In genomic region chr9:89908601-89909000, GRCm38 (mm10) we compare ENCODE assay signal across 7 mouse cellular contexts. TPM values are rescaled to one million over a fixed set of nuclear protein-coding genes. Genes with fewer than 3 reads are reported as not detected.
DNase-seq lines count a peak whose midpoint lies in the region; ATAC-seq and TF ChIP-seq lines count a peak whose summit lies in the region.

No protein-coding gene starts in this region.

- no peak for TF ChIP-seq CTCF in ES-Bruce4 (IDR thresholded peaks at IDR 0.05; ENCODE audit: low read depth, low read length)

- no peak overlapping the region for H3K9ac ChIP-seq in ES-Bruce4 (ENCODE audit: low read depth, poor library complexity, severe bottlenecking)
- peak overlapping the region; percentile 47; the same call in 1 of the 2 replicates for H3K9ac ChIP-seq in embryonic facial prominence, embryonic 14.5 days (ENCODE audit: low read depth, low read length)
- no peak overlapping the region for H3K9ac ChIP-seq in neural tube, embryonic 12.5 days

- under 1% methylated on average over 30 of the region's 33 CpGs for WGBS in embryonic facial prominence, embryonic 14.5 days
- WGBS in hindbrain, embryonic 10.5 days: under 1% methylated on average over 33 of the region's 33 CpGs
- WGBS in neural tube, embryonic 12.5 days: under 1% methylated on average over 33 of the region's 33 CpGs

- DNase-seq in adrenal gland, postnatal 10 days: peak; percentile 59
- DNase-seq in embryonic facial prominence, embryonic 14.5 days (ENCODE audit: low spot score): no peak
- DNase-seq in hindbrain, embryonic 10.5 days (ENCODE audit: low spot score): peak; percentile 51
- DNase-seq in left cerebral cortex, postnatal 36 days (ENCODE audit: low spot score in 2 of 2): peak; percentile 61
- no peak for DNase-seq in yolk sac, embryonic 10.5 days (ENCODE audit: low spot score)

- no peaks in the 10 kb centered on the region for H3K36me3 ChIP-seq in ES-Bruce4 (ENCODE audit: control insufficient read depth, insufficient read depth, low read length, poor library complexity, severe bottlenecking)
- H3K36me3 ChIP-seq in embryonic facial prominence, embryonic 14.5 days (ENCODE audit: control insufficient read depth, insufficient read depth, low read length): no peaks in the 10 kb centered on the region
- H3K36me3 ChIP-seq in hindbrain, embryonic 10.5 days: no peaks in the 10 kb centered on the region
- no peaks in the 10 kb centered on the region for H3K36me3 ChIP-seq in neural tube, embryonic 12.5 days

- no peaks in the 10 kb centered on the region for H3K9me3 ChIP-seq in ES-Bruce4 (replicated peaks; ENCODE audit: control insufficient read depth, insufficient read depth, low read length, poor library complexity, severe bottlenecking)
- no peaks in the 10 kb centered on the region for H3K9me3 ChIP-seq in embryonic facial prominence, embryonic 14.5 days (ENCODE audit: control insufficient read depth, low read length)
- H3K9me3 ChIP-seq in hindbrain, embryonic 10.5 days: no peaks in the 10 kb centered on the region
- no peaks in the 10 kb centered on the region for H3K9me3 ChIP-seq in neural tube, embryonic 12.5 days

- ATAC-seq in embryonic facial prominence, embryonic 14.5 days (ENCODE audit: low read depth): no peak
- ATAC-seq in neural tube, embryonic 12.5 days (ENCODE audit: low FRiP score, low read depth): no peak

- no peak for TF ChIP-seq EP300 in ES-Bruce4 (IDR thresholded peaks at IDR 0.05; ENCODE audit: insufficient read depth, low read depth, low read length)

- no peaks in the 10 kb centered on the region for H3K4me1 ChIP-seq in ES-Bruce4 (ENCODE audit: control insufficient read depth, insufficient read depth, low read length)
- peaks cover 17% of the 10 kb centered on the region for H3K4me1 ChIP-seq in embryonic facial prominence, embryonic 14.5 days (ENCODE audit: control insufficient read depth, insufficient read depth, low read length)
- H3K4me1 ChIP-seq in hindbrain, embryonic 10.5 days (replicated peaks): peaks cover 30% of the 10 kb centered on the region
- H3K4me1 ChIP-seq in neural tube, embryonic 12.5 days: peaks cover 18% of the 10 kb centered on the region

- peak overlapping the region; percentile 22; the same call in 1 of the 2 replicates for H3K4me3 ChIP-seq in ES-Bruce4 (ENCODE audit: low read depth, low read length)
- peak overlapping the region; percentile 55 for H3K4me3 ChIP-seq in embryonic facial prominence, embryonic 14.5 days (ENCODE audit: low read depth, low read length)
- H3K4me3 ChIP-seq in hindbrain, embryonic 10.5 days: peak overlapping the region; percentile 61
- peak overlapping the region; percentile 45 for H3K4me3 ChIP-seq in neural tube, embryonic 12.5 days

- peak overlapping the region; percentile 91 for H3K4me2 ChIP-seq in embryonic facial prominence, embryonic 14.5 days (ENCODE audit: low read depth, low read length)
- H3K4me2 ChIP-seq in neural tube, embryonic 12.5 days (replicated peaks): peak overlapping the region; percentile 85

- no peak for TF ChIP-seq POLR2A in ES-Bruce4 (IDR thresholded peaks at IDR 0.05; ENCODE audit: insufficient read depth, low read length)

- no peak overlapping the region for H3K27ac ChIP-seq in ES-Bruce4 (ENCODE audit: insufficient read depth, low read length)
- no peak overlapping the region for H3K27ac ChIP-seq in embryonic facial prominence, embryonic 14.5 days (replicated peaks; ENCODE audit: low read depth, low read length)
- no peak overlapping the region for H3K27ac ChIP-seq in hindbrain, embryonic 10.5 days
- no peak overlapping the region for H3K27ac ChIP-seq in neural tube, embryonic 12.5 days

- peaks cover 16% of the 10 kb centered on the region for H3K27me3 ChIP-seq in ES-Bruce4 (ENCODE audit: control insufficient read depth, insufficient read depth, low read length, poor library complexity, severe bottlenecking)
- peaks cover 81% of the 10 kb centered on the region for H3K27me3 ChIP-seq in embryonic facial prominence, embryonic 14.5 days (replicated peaks; ENCODE audit: control insufficient read depth, insufficient read depth, low read length)
- H3K27me3 ChIP-seq in hindbrain, embryonic 10.5 days (ENCODE audit: insufficient read depth, poor library complexity, severe bottlenecking): peaks cover 84% of the 10 kb centered on the region
- peaks cover 77% of the 10 kb centered on the region for H3K27me3 ChIP-seq in neural tube, embryonic 12.5 days (replicated peaks)

- intact Hi-C loops in left cerebral cortex, postnatal 36 days (cut with DNase I): loop anchor here (5.0 kb wide), 2 partner anchors 36 to 66 kb away; no protein-coding TSS in a partner anchor

RNA-seq across cellular contexts. Expression of gene Rasgrf1, which starts 1.1 kb away (rescaled TPM):
- polyA plus RNA-seq in ES-Bruce4 (2011; ENCODE audit: insufficient read depth, insufficient read length, low read depth, missing spikeins): 0.20 TPM in 1 of 2 replicates, not detected in the other
- total RNA-seq in adrenal gland, postnatal 10 days (2021): 1 to 10 TPM; 1.9 TPM
- 0.78 and 1.2 TPM in 2 replicates for polyA plus RNA-seq in embryonic facial prominence, embryonic 14.5 days (2014; fragmentation: Nextera tagmentation; extraction: Ambion mirVana)
- 0.12 and 0.13 TPM in 2 replicates for polyA plus RNA-seq in hindbrain, embryonic 10.5 days (2016; fragmentation: Nextera tagmentation; extraction: Ambion mirVana)
- 100 to 1,000 TPM; 240 to 255 TPM for total RNA-seq in left cerebral cortex, postnatal 36 days (2021)
- 0.18 and 0.28 TPM in 2 replicates for polyA plus RNA-seq in neural tube, embryonic 12.5 days (2016; fragmentation: Nextera tagmentation; extraction: Ambion mirVana)

Comparison
In these comparisons a context has a peak if more than half of its experiments do, and no peak if none do; other contexts are left out.
1. DNase-seq: peak in adrenal gland, postnatal 10 days (single experiment), hindbrain, embryonic 10.5 days (single experiment) and left cerebral cortex, postnatal 36 days (2 of 2); none in embryonic facial prominence, embryonic 14.5 days (single experiment) and yolk sac, embryonic 10.5 days (single experiment).
2. Peak in every context shown above with its lines, with median percentiles within 50 percentile points of each other: H3K4me3 ChIP-seq.